Mouse (Mus musculus) megakaryocyte-erythroid progenitor cell, adult 5-6 weeks (primary cell): ENCODE results near the gene Emx1. TPM values are rescaled to one million over a fixed set of nuclear protein-coding genes. Genes with fewer than 3 reads are reported as not detected.

Experiments
- total RNA-seq, 2 experiments: library from RNA; stranded (forward) in 1 of 2; stranded (reverse) in 1 of 2; fragments of 200-1000, 215-1000 nt in 1 of 2; fragments of >200 nt in 1 of 2; fragmentation: Nextera tagmentation in 1 of 2; gene quantifications; 2 replicates each; pipeline ENCODE4 v1.2.3; 2014 to 2017

Gene Emx1
- total RNA-seq, 2 experiments from 2014 or later: not detected

Other genes starting within 250 kb of the Emx1 start
- gene Exoc6b, start 117.9 kb upstream of the Emx1 start, total RNA-seq (2014; fragmentation: Nextera tagmentation): 8.0 and 8.5 TPM in 2 replicates
- gene Exoc6b, start 117.9 kb upstream of the Emx1 start, total RNA-seq (2017): 6.5 and 8.9 TPM in 2 replicates
- 30.5 and 41.7 TPM in 2 replicates for gene Spr, start 49.7 kb upstream of the Emx1 start, total RNA-seq (2014; fragmentation: Nextera tagmentation)
- 42.1 and 51.2 TPM in 2 replicates for gene Spr, start 49.7 kb upstream of the Emx1 start, total RNA-seq (2017)
- 0.31 and 1.5 TPM in 2 replicates for gene Sfxn5, start 146.0 kb downstream of the Emx1 start, total RNA-seq (2014; fragmentation: Nextera tagmentation)
- 0.76 and 1.3 TPM in 2 replicates for gene Sfxn5, start 146.0 kb downstream of the Emx1 start, total RNA-seq (2017)
- gene Rab11fip5, start 187.2 kb downstream of the Emx1 start, total RNA-seq (2014; fragmentation: Nextera tagmentation): 2.4 and 3.5 TPM in 2 replicates
- 1.1 and 2.2 TPM in 2 replicates for gene Rab11fip5, start 187.2 kb downstream of the Emx1 start, total RNA-seq (2017)
- gene Noto, start 236.4 kb downstream of the Emx1 start, total RNA-seq (2014; fragmentation: Nextera tagmentation): not detected in 2 replicates
- gene Noto, start 236.4 kb downstream of the Emx1 start, total RNA-seq (2017): not detected in 2 replicates
- 43.9 and 54.6 TPM in 2 replicates for gene Smyd5, start 244.6 kb downstream of the Emx1 start, total RNA-seq (2014; fragmentation: Nextera tagmentation)
- 36.8 and 43.6 TPM in 2 replicates for gene Smyd5, start 244.6 kb downstream of the Emx1 start, total RNA-seq (2017)